Mouse (Mus musculus) hindbrain, embryonic 13.5 days (tissue): ENCODE measurements around the gene Tdgf1. TPM values are rescaled to one million over a fixed set of nuclear protein-coding genes. Genes with fewer than 3 reads are reported as not detected.
A peak's percentile ranks its signal among the peaks of the same experiment; 100 is the strongest.

ENCODE experiments used
- ATAC-seq: fragments of 200-750 bp; cut with Nextera tagmentation; 2 replicates; pipeline ENCODE4 v1.8.0; 2017; ENCODE audit warnings: moderate TSS enrichment; ENCODE audit not compliant: low FRiP score
- H3K27ac ChIP-seq: fragments of 300-500 bp; sonication (generic); 2 replicates; pipeline ENCODE4 v1.5.1; 2015; ENCODE audit warnings: inconsistent platforms, mild to moderate bottlenecking, moderate library complexity
- H3K27me3 ChIP-seq: fragments of 300-500 bp; sonication (generic); 2 replicates; pipeline ENCODE4 v1.6.1; 2015; ENCODE audit warnings: mild to moderate bottlenecking, inconsistent platforms
- H3K36me3 ChIP-seq: fragments of 300-500 bp; sonication (generic); 2 replicates; pipeline ENCODE4 v1.6.1; 2015; ENCODE audit warnings: mild to moderate bottlenecking, inconsistent platforms
- H3K4me1 ChIP-seq: fragments of 300-500 bp; sonication (generic); replicated peaks from 2 replicates; pipeline ENCODE4 v1.6.1; 2015; ENCODE audit warnings: inconsistent platforms
- H3K4me2 ChIP-seq: fragments of 300-500 bp; sonication (generic); 2 replicates; pipeline ENCODE4 v1.6.1; 2015; ENCODE audit warnings: inconsistent platforms, mild to moderate bottlenecking, moderate library complexity
- H3K4me3 ChIP-seq: fragments of 300-500 bp; sonication (generic); 2 replicates; pipeline ENCODE4 v1.5.1; 2015; ENCODE audit warnings: mild to moderate bottlenecking, inconsistent platforms
- H3K9ac ChIP-seq: fragments of 300-500 bp; sonication (generic); 2 replicates; pipeline ENCODE4 v1.6.1; 2015; ENCODE audit warnings: mild to moderate bottlenecking, inconsistent platforms
- H3K9me3 ChIP-seq: fragments of 300-500 bp; sonication (generic); 2 replicates; pipeline ENCODE4 v1.6.1; 2016; ENCODE audit warnings: inconsistent platforms
- WGBS: fragments of 180-500 bp; shearing (Covaris S2); methylation state at CpG from one replicate; pipeline ENCODE4 v1.1.7; 2015; 5-methylcytosine and 5-hydroxymethylcytosine counted together
- polyA plus RNA-seq: library from polyadenylated mRNA; unstranded; fragments of >200 nt; fragmentation: Nextera tagmentation; extraction: Ambion mirVana; gene quantifications from 2 replicates; pipeline ENCODE4 v1.2.1, GENCODE M21; 2015

Gene Tdgf1
- polyA plus RNA-seq, 1 experiment from 2014 or later: 0.18 TPM

DNA sequence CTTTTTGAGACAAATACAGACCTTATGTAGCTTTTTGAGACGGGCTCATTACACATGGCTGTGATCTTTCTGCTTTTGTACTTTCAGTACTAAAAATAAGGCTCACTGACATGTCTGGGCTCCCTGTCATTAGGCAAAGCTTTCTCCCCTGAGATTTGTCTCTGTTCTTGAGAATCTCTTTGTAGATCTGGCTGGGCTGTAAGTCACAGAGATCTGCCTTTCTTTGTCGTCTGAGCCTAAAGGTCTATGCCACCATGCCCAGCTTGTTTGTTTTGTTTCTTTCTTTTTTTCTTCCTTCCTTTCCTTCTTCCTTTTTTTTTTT is 19.9 kb upstream of the Tdgf1 start:
- WGBS: 72% methylated on average over 2 of the region's 2 CpGs
- ATAC-seq: no peak
- H3K9ac ChIP-seq: no peak overlapping the region
- H3K9me3 ChIP-seq: no peaks in the 10 kb centered on the region
- H3K27me3 ChIP-seq: no peaks in the 10 kb centered on the region
- no peak overlapping the region for H3K27ac ChIP-seq
- no peak overlapping the region for H3K4me3 ChIP-seq
- H3K4me1 ChIP-seq: no peaks in the 10 kb centered on the region
- no peaks in the 10 kb centered on the region for H3K36me3 ChIP-seq
- H3K4me2 ChIP-seq: no peak overlapping the region

DNA sequence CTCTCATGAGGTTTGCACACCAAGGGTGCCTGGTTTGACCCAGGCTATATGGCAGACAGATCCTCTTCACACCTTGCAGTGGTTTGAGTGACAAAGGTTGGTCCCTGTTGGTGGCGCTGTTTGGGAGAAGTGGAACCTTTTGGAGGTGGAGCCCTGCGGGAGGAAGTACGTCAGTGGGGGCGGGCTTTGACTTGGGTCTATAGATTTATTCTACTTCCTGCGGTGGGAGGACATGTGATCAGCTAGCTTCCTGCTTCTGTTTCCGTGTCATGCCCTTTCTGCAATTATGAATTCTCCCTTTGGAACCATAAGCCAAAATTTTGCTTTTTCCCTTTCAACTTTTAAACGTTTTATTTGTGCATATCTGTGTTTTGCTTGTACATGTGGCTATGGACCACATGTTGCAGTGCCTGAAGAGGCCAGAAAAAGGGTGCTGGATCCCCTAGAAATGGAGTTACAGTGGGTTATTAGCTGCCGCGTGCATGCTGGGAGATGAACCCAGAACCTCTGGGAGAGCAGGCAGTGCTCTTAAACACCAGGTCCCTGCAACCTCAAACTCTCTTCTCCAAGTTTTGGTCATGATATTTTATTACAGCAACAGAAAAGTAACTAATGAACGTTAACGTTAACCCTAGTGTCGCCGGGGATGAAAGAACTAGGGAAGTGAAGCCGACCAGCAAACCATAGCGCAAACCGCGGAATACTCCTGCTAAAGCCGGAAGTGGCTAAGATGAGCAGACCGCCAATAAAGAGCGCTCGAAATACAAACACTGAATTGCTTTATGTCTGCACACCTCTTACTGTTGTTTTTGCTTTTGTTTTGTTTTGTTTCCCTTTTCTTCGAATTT is 19.3 kb upstream of the Tdgf1 start:
- no peak for ATAC-seq
- Histone ChIP-seq H3K9me3 (no peaks in the 10 kb centered on the region), H3K4me1 (no peaks in the 10 kb centered on the region), H3K4me3 (no peak overlapping the region), H3K4me2 (no peak overlapping the region), H3K36me3 (no peaks in the 10 kb centered on the region), H3K27me3 (no peaks in the 10 kb centered on the region), H3K27ac (no peak overlapping the region), H3K9ac (no peak overlapping the region)
- WGBS: 92% methylated on average over 22 of the region's 22 CpGs

DNA sequence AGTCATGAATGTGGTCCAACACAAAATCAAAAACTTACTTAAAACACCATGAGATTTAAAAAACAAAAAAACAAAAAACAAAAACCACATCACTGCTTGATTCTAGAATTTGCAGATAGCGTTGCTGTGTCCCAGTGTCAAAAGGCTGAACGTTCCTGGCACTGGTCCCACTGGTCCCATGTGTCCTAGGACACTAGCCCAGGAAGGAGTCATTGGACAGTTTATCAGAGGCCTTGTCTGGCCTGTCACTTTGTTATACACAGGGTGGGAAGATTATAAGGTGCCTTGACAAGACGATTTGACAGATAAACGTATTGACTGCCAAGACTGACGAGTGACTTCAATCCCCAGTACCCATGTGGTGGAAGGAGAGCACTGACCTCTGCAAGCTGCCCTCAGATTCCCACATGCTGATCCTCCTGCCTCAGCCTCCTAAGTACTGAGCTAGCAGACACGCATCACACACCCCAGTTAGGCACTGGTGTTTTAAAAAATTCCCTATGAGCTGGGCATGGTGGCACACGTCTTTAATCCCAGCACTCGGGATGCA is 17.7 kb upstream of the Tdgf1 start:
- Histone ChIP-seq H3K36me3 (no peaks in the 10 kb centered on the region), H3K4me3 (no peak overlapping the region), H3K9me3 (no peaks in the 10 kb centered on the region), H3K27me3 (no peaks in the 10 kb centered on the region), H3K27ac (no peak overlapping the region), H3K9ac (no peak overlapping the region), H3K4me2 (no peak overlapping the region), H3K4me1 (no peaks in the 10 kb centered on the region)
- no peak for ATAC-seq
- WGBS: 92% methylated on average over 8 of the region's 8 CpGs

DNA sequence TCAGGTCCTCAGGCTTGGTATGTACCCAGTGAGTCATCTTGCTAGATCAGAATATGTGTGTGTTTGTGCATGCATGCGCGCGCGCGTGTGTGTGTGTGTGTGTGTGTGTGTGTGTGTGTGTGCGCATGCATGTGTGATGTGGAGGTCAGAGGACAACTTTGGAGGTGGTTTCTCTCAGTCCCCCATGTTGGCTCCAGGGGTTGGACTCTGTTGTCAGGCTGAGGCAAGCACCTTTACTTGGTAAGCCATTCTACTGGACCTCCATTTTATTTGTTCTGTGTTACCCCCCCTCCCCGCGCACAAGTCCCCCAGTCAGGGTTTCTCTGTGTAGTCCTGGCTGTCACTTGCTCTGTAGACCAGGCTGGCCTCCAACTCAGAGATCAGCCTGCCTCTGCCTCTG is 15.4 kb upstream of the Tdgf1 start:
- no peaks in the 10 kb centered on the region for H3K4me1 ChIP-seq
- H3K9me3 ChIP-seq: no peaks in the 10 kb centered on the region
- no peak overlapping the region for H3K9ac ChIP-seq
- H3K27ac ChIP-seq: no peak overlapping the region
- H3K4me2 ChIP-seq: no peak overlapping the region
- H3K27me3 ChIP-seq: no peaks in the 10 kb centered on the region; the same call in 1 of the 2 replicates
- H3K4me3 ChIP-seq: no peak overlapping the region
- H3K36me3 ChIP-seq: no peaks in the 10 kb centered on the region
- WGBS: 98% methylated on average over 8 of the region's 8 CpGs
- ATAC-seq: no peak

DNA sequence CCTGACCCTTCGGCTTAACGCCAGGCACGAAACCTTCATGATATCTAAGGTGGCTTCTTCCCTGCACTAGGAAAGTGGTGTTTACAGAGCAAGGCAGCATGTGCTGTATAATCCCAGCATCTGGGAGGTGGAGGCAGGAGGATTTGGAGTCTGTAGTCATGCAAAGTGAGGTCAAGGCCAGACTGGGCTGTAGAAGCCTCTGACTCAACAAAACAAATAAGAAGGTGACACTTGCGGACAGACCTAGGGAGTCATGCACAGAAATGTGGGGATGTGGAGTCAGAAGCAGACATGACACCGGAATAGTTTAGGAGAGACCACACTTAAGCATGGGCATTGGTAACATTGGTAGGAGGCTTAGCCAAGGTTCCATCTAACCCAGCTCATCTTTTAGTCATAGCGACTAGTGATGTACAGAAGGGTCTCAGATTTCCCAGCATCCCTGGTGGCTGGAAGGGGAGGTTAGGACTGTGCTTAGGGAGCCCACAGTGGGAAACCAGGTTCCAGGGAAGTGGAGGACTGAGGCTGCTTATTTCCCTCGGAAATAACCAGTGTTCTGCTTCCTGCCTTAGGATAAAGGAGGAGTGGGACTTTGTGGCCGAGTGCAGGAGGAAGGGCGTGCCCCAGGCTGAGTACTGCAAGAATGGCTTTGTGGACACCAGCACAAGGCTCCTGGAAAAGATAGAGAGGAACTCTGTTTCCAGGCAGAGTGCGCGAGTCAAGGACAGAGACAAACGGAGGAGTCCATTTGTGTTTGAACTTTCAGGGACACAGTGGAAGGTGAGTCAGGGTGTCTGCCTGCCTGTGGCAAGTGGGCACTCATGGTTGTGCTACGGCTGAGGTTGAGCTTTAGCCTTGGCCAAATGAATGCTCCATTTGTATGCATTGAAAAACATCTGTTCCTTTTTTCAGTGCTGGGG is 14.5 kb upstream of the Tdgf1 start:
- Histone ChIP-seq H3K36me3 (no peaks in the 10 kb centered on the region), H3K9ac (no peak overlapping the region), H3K4me3 (no peak overlapping the region), H3K9me3 (no peaks in the 10 kb centered on the region), H3K27me3 (peaks cover 6% of the 10 kb centered on the region), H3K4me2 (no peak overlapping the region), H3K27ac (no peak overlapping the region), H3K4me1 (no peaks in the 10 kb centered on the region)
- WGBS: 86% methylated on average over 13 of the region's 13 CpGs
- no peak for ATAC-seq

DNA sequence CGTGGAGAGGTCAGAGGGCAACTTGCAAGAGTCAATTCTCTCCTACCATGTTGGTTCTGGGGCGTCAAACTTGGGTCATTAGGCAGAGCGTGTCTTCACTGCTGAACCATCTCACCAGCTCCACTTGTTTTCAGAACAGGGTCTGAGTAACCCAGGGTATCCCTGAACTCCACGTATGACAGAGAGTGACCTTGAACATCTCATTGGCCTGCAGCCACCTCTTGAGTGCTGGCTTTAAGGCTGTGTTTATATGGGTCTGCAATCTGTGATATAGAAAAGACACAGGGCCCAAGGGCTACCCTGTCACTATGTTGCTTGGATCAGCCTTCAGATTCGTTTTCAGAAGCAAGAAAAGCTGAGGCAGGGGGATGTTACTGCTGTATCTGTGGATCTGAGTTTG is 13.7 kb upstream of the Tdgf1 start:
- ATAC-seq: no peak
- Histone ChIP-seq H3K36me3 (no peaks in the 10 kb centered on the region), H3K4me2 (no peak overlapping the region), H3K4me3 (no peak overlapping the region), H3K9ac (no peak overlapping the region), H3K27ac (no peak overlapping the region), H3K9me3 (no peaks in the 10 kb centered on the region), H3K27me3 (peaks cover 12% of the 10 kb centered on the region), H3K4me1 (no peaks in the 10 kb centered on the region)
- 85% methylated on average over 5 of the region's 5 CpGs for WGBS

DNA sequence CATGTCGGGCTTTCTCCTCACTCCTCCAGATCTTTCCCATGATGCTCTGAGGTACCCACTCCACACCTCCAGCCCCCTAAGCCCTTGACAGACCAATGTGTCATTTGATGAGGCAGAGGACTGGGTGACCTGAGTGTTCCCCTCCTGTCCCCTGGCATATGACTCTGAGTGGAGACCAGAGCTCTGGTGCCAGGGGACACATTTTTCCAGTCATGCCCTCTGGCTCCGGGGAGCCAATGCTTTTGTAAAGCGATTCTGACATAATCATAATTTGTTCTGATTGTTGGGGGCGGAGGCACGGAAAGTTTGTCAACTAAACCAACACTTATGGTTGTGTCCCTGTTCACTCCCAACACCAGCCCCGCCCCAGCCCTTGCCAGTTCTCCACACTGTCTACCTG is 10.0 kb upstream of the Tdgf1 start:
- no peak for ATAC-seq
- Histone ChIP-seq H3K4me2 (no peak overlapping the region), H3K9ac (no peak overlapping the region), H3K36me3 (no peaks in the 10 kb centered on the region), H3K9me3 (no peaks in the 10 kb centered on the region), H3K4me3 (no peak overlapping the region), H3K27ac (no peak overlapping the region), H3K27me3 (peaks cover 34% of the 10 kb centered on the region), H3K4me1 (peaks cover 12% of the 10 kb centered on the region)
- 90% methylated on average over 6 of the region's 6 CpGs for WGBS

DNA sequence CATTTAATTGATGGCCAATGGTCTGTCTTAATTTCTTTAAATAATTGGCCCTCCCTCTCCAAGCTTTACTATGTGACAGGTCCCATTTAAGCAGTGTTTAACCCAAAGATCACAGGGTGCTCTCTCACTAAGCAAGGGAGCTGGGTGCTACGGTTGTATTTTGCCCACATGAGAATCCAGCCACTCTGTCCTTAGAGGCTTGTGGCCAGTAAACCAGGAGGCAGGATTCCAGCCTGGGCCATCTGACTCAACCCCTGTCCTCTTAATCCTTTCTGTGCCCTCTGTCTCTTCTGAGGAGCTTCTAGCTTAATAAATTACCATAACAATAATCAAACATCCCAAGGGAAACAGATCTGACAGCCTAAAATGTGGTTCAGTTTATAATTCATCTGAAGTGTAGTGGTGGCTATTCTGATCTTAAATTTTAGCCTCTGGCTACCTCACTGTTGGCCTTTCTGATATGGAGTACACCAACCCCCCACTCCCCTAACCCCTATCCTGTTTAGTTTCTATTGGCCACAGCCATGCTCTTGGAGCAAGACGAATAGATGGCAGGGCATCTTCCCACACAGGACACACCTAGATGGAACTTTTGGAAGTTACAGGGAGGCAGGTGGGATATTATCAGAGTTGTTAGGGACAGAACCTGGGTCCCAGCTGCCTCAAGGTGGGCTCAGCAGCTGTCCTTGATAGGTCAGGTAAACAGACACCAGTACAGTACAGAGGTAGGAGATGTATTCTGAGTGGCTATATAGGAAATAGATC is 8.9 kb upstream of the Tdgf1 start:
- peak overlapping the region; percentile 86 for H3K4me2 ChIP-seq
- H3K4me3 ChIP-seq: no peak overlapping the region; the same call in 1 of the 2 replicates

DNA sequence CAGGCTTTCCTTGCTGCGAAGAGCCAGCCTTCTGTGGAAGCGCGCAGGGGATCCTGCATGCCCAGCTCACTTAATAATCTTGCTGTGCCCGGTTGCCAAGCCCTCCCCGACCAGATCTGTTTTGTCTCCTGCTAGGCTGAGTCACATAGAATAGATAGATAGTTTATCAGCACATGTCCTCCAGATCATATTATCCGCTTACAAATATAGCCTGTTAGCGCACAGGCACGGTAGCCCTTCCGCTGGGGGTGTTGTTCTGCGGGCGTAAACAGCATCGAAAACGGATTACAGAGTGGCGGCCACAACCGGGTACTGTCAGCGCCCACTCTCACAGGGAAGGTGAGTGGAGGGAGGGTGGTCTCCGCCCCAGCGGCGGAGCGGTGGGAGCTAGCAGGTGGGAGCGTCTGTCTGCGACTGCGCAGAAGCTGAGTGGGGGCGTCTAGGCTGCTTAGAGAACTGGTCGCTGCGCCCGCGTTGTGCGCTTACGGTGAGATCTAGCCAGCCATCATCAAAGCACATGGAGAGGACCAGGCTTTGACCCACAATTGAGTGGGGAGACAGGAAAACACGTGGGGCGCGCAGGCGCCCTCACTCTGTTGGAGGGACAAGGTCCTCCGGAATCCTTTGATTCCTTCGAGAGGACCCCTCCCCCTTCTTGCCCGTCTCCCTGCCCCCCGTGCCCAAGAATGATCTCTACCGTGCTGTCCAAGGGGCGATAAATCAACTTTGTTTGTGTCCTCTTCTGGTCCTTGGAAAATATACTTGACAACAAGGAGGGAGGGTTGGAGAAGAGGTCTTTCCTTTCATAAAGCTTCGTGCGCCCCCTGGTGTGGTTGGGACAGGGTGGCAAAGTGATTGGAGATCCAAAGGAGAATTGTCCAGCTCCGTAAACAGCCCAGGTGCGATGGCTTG is 7.8 kb upstream of the Tdgf1 start:
- H3K27me3 ChIP-seq: peaks cover 37% of the 10 kb centered on the region
- H3K4me3 ChIP-seq: peak overlapping the region; percentile 54
- 1% methylated on average over 44 of the region's 44 CpGs for WGBS
- H3K36me3 ChIP-seq: no peaks in the 10 kb centered on the region
- H3K4me2 ChIP-seq: peak overlapping the region; percentile 86
- ATAC-seq: peak; percentile 89
- peak overlapping the region; percentile 86 for H3K27ac ChIP-seq
- H3K4me1 ChIP-seq: peaks cover 12% of the 10 kb centered on the region
- H3K9ac ChIP-seq: peak overlapping the region; percentile 71
- H3K9me3 ChIP-seq: no peaks in the 10 kb centered on the region

More for the DNA sequence above, 8.9 kb upstream of the Tdgf1 start:
- H3K36me3 ChIP-seq: no peaks in the 10 kb centered on the region
- no peak overlapping the region for H3K9ac ChIP-seq
- peaks cover 12% of the 10 kb centered on the region for H3K4me1 ChIP-seq
- WGBS: 48% methylated on average over 2 of the region's 2 CpGs
- H3K27me3 ChIP-seq: peaks cover 37% of the 10 kb centered on the region
- H3K9me3 ChIP-seq: no peaks in the 10 kb centered on the region
- no peak overlapping the region for H3K27ac ChIP-seq
- ATAC-seq: no peak

DNA sequence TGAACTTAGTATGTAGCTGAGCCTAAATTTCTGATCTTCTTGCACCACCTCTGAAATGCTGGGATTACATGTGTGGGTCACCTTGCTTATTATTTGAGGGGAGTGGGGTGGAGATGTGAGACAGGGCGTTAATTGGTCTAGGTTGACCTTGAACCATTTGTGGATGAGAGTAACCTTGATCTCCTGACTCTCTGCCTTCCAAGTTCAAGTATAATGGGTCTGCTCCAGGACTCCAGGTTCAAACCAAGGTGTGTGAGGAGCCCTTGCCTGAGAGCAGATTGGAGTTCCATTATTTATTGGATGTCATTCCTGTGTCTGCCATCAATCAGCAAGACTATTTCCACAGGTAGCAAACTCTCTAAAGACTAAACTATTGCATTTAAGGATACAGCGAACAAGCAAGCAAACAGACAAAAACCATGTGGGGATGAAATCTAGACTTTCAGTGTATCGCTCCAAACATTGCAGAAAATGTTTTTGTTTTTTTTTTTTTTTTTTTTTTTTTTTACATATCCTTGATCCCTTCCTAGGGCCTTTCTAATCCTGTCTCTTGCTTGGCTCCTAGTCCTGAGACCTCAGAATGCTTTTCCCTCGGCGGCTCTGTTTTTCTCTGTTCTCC is 7.1 kb upstream of the Tdgf1 start:
- peaks cover 39% of the 10 kb centered on the region for H3K27me3 ChIP-seq
- H3K36me3 ChIP-seq: no peaks in the 10 kb centered on the region
- peak overlapping the region; percentile 54 for H3K4me3 ChIP-seq
- H3K9me3 ChIP-seq: no peaks in the 10 kb centered on the region
- ATAC-seq: no peak
- WGBS: 44% methylated on average over 5 of the region's 5 CpGs
- H3K27ac ChIP-seq: peak overlapping the region; percentile 86
- peaks cover 12% of the 10 kb centered on the region for H3K4me1 ChIP-seq
- H3K9ac ChIP-seq: peak overlapping the region; percentile 71
- H3K4me2 ChIP-seq: peak overlapping the region; percentile 86

DNA sequence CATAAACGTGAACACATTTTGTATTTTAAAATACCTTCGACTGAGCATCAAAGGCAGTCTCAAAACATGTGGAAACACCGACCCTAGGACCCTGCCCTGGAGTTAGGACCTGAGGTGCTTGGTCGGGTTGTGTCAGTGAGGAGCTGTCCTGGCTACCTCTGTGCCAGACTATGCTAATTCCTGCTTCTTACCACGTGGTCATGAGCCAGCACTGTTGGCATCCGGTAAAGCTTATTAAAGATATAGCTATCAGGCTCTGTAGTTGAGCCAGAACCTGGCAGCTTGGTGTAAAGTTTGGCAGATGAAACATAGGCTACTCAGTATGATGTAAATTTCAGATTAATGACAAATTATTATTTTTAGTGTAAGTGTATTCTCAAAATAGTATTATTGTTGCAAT is 6.4 kb upstream of the Tdgf1 start:
- ATAC-seq: no peak
- Histone ChIP-seq H3K4me3 (no peak overlapping the region), H3K27ac (no peak overlapping the region), H3K4me2 (no peak overlapping the region), H3K27me3 (peaks cover 45% of the 10 kb centered on the region), H3K36me3 (no peaks in the 10 kb centered on the region), H3K9ac (no peak overlapping the region), H3K4me1 (peaks cover 15% of the 10 kb centered on the region), H3K9me3 (no peaks in the 10 kb centered on the region)
- 63% methylated on average over 6 of the region's 6 CpGs for WGBS
